Comparison of ENCODE assay signal across 29 mouse cellular contexts in genomic region chr10:68323167-68323566, GRCm38 (mm10).
"Had no signal": no experiment of that assay in that cellular context is flagged by ENCODE, and none has a peak within 500 bp of the region (broad histone marks: within the 10 kb centered on the region; RNA-seq: fewer than 3 reads in every experiment).

No protein-coding gene starts in this region.

- H3K36me3 ChIP-seq: limb, embryonic 10.5 days; limb, embryonic 12.5 days; limb, embryonic 13.5 days; limb, embryonic 15.5 days; liver, embryonic 12.5 days; liver, embryonic 13.5 days; liver, embryonic 15.5 days; midbrain, embryonic 10.5 days; midbrain, embryonic 12.5 days; midbrain, embryonic 13.5 days; midbrain, embryonic 15.5 days; neural tube, embryonic 12.5 days; neural tube, embryonic 13.5 days had no signal

- H3K4me1 ChIP-seq: liver, embryonic 13.5 days; liver, embryonic 15.5 days; midbrain, embryonic 10.5 days; midbrain, embryonic 12.5 days; midbrain, embryonic 13.5 days; neural tube, embryonic 12.5 days; neural tube, embryonic 13.5 days had no signal

- H3K9me3 ChIP-seq: limb, embryonic 10.5 days; limb, embryonic 12.5 days; limb, embryonic 13.5 days; limb, embryonic 15.5 days; liver, embryonic 12.5 days; liver, embryonic 13.5 days; liver, embryonic 15.5 days; megakaryocyte, embryonic 14.5 days; midbrain, embryonic 10.5 days; midbrain, embryonic 12.5 days; midbrain, embryonic 13.5 days; midbrain, embryonic 15.5 days; neural tube, embryonic 12.5 days; neural tube, embryonic 13.5 days had no signal

- H3K27ac ChIP-seq: left cerebral cortex, adult 2 months; limb, embryonic 10.5 days; limb, embryonic 12.5 days; limb, embryonic 13.5 days; limb, embryonic 15.5 days; liver, embryonic 12.5 days; liver, embryonic 13.5 days; liver, embryonic 14.5 days; liver, embryonic 15.5 days; macrophage; midbrain, embryonic 10.5 days; midbrain, embryonic 12.5 days; midbrain, embryonic 13.5 days; midbrain, embryonic 15.5 days; neural tube, embryonic 12.5 days; neural tube, embryonic 13.5 days had no signal

- ATAC-seq: liver, embryonic 12.5 days; liver, postnatal 0 days; midbrain, embryonic 13.5 days; midbrain, embryonic 15.5 days; midbrain, embryonic 16.5 days had no signal

- H3K4me2 ChIP-seq: limb, embryonic 12.5 days; limb, embryonic 13.5 days; limb, embryonic 15.5 days; liver, embryonic 11.5 days; liver, embryonic 12.5 days; liver, embryonic 13.5 days; liver, embryonic 15.5 days; midbrain, embryonic 11.5 days; midbrain, embryonic 12.5 days; neural tube, embryonic 12.5 days; neural tube, embryonic 13.5 days had no signal

- DNase-seq: left cerebral cortex, postnatal 4 days; liver; liver, embryonic 13.5 days; liver, postnatal 0 days; lung, adult 2 months; lung, postnatal 10 days; lung, postnatal 36 days; lung, postnatal 4 days; midbrain, embryonic 14.5 days had no signal

- H3K9ac ChIP-seq: limb, embryonic 12.5 days; limb, embryonic 13.5 days; limb, embryonic 15.5 days; liver, embryonic 12.5 days; liver, embryonic 13.5 days; liver, embryonic 14.5 days; liver, embryonic 15.5 days; liver, postnatal 0 days; midbrain, embryonic 12.5 days; midbrain, embryonic 13.5 days; midbrain, embryonic 15.5 days; neural tube, embryonic 12.5 days; neural tube, embryonic 13.5 days had no signal

- H3K27me3 ChIP-seq: limb, embryonic 12.5 days; limb, embryonic 13.5 days; limb, embryonic 15.5 days; liver, embryonic 12.5 days; liver, embryonic 13.5 days; liver, embryonic 15.5 days; megakaryocyte, embryonic 14.5 days; midbrain, embryonic 12.5 days; midbrain, embryonic 13.5 days; midbrain, embryonic 15.5 days; neural tube, embryonic 12.5 days; neural tube, embryonic 13.5 days had no signal

- H3K4me3 ChIP-seq: limb, embryonic 10.5 days; limb, embryonic 12.5 days; limb, embryonic 13.5 days; limb, embryonic 15.5 days; liver, embryonic 12.5 days; liver, embryonic 13.5 days; liver, embryonic 15.5 days; megakaryocyte, embryonic 14.5 days; midbrain, embryonic 10.5 days; midbrain, embryonic 12.5 days; midbrain, embryonic 13.5 days; midbrain, embryonic 15.5 days; myocyte; neural tube, embryonic 12.5 days; neural tube, embryonic 13.5 days had no signal
